Mouse (Mus musculus): Measurements from ENCODE around the gene Unc50. TPM values are rescaled to one million over a fixed set of nuclear protein-coding genes. Genes with fewer than 3 reads are reported as not detected.

Unc50 gene
- polyA plus RNA-seq, 1 experiment from 2014 or later, result 177 TPM

DNA sequence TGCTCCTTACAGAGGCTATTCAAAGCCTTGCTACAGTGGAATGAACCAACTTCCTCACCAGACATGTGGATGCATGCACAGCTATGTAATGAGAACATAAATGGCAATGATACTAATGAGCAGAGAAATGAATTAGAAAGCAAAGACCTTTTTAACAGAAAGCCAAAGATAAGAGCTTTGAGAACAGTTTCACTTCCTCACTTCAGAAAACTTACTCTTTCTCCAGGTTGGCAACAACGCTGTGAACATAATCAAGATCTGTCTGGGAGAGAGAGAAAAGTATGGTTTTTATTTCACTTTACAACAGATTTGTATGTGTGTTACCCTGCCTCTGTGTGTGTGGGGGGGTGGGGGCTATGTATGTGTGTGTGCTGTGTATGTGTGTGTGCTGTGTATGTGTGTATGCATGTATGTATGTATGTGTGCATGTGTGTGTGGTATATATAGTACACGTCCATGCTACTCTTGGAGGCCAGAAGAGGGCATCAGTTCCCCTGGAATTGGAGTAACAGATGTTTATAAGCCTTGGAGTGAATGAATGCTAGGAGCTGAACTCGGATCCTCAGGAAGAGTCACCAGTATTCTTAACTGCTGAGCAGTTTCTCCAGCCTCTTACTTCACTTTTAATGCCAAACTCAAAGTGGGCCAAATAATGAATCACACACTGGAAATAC, 36.5 kb downstream of the Unc50 start:
- H3K9ac ChIP-seq (replicated peaks; ENCODE audit: low read depth), result no peak overlapping the region
- no peaks in the 10 kb centered on the region for H3K9me3 ChIP-seq (ENCODE audit: low read length)
- 79% methylated on average over 3 of the region's 3 CpGs for WGBS
- H3K4me1 ChIP-seq (ENCODE audit: insufficient read depth, low read depth, low read length), result no peaks in the 10 kb centered on the region
- no peaks in the 10 kb centered on the region for H3K36me3 ChIP-seq (ENCODE audit: insufficient read depth, low read length)
- H3K27ac ChIP-seq (ENCODE audit: low read length), result no peak overlapping the region
- no peak overlapping the region for H3K4me2 ChIP-seq (replicated peaks; ENCODE audit: low read depth, low read length)
- no peaks in the 10 kb centered on the region for H3K27me3 ChIP-seq (replicated peaks; ENCODE audit: insufficient read depth, low read length)
- DNase-seq (ENCODE audit: low spot score) (no peak), ATAC-seq (no peak)
- no peak overlapping the region for H3K4me3 ChIP-seq (ENCODE audit: low read depth, low read length)
- TF ChIP-seq CTCF (IDR thresholded peaks at IDR 0.05) (peak; percentile 38), EP300 (IDR thresholded peaks at IDR 0.05) (no peak)

DNA sequence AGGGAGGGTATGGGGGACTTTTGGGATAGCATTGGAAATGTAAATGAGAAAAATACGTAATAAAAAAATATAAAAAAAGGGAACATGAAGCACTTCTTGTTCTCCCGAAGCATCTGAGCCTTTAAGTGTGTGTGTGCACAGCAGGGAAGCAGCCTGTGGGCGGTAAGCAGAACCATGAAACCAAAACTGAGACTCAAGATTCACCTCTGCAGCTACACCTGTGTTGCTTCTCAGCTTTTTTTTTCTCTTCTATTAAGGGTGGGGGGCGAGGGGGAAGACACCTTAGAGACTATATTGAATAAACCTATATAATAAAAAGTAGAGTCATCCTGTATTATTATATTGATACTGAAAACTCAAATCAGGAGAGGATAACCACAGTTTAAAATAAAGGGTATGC, 37.9 kb downstream of the Unc50 start:
- Histone ChIP-seq H3K4me1 (ENCODE audit: insufficient read depth, low read depth, low read length) (no peaks in the 10 kb centered on the region), H3K9ac (replicated peaks; ENCODE audit: low read depth) (no peak overlapping the region), H3K4me2 (replicated peaks; ENCODE audit: low read depth, low read length) (no peak overlapping the region), H3K9me3 (ENCODE audit: low read length) (no peaks in the 10 kb centered on the region), H3K4me3 (ENCODE audit: low read depth, low read length) (no peak overlapping the region), H3K36me3 (ENCODE audit: insufficient read depth, low read length) (no peaks in the 10 kb centered on the region), H3K27me3 (replicated peaks; ENCODE audit: insufficient read depth, low read length) (no peaks in the 10 kb centered on the region), H3K27ac (ENCODE audit: low read length) (no peak overlapping the region)
- ATAC-seq (no peak), DNase-seq (ENCODE audit: low spot score) (no peak)
- WGBS, result 86% methylated on average over 4 of the region's 4 CpGs
- no peak for TF ChIP-seq EP300 (IDR thresholded peaks at IDR 0.05)
- no peak for TF ChIP-seq CTCF (IDR thresholded peaks at IDR 0.05)

DNA sequence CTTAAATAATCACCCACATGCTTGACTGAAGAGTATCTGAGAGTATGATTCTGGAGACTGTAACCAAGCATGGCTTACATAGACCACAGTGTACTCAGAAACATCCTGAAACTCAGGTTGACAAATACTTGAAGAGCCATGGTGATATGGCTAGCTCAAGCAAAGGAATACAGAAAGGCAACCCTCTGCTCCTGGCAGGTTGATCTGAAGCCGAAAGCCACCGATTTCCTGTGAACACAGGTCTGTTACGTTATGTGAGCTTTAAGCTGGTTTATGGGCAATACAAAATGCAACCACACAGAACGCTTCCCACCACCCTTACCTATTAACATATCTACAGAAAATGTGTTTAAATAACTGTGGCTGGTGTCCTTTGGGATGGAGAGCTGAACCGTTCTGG, 39.1 kb downstream of the Unc50 start:
- peak; percentile 26; the same call in 1 of the 2 replicates for ATAC-seq
- WGBS, result 86% methylated on average over 5 of the region's 5 CpGs
- no peak overlapping the region for H3K27ac ChIP-seq (ENCODE audit: low read length)
- H3K4me2 ChIP-seq (replicated peaks; ENCODE audit: low read depth, low read length), result no peak overlapping the region
- no peak overlapping the region for H3K4me3 ChIP-seq (ENCODE audit: low read depth, low read length)
- no peaks in the 10 kb centered on the region for H3K4me1 ChIP-seq (ENCODE audit: insufficient read depth, low read depth, low read length)
- H3K36me3 ChIP-seq (ENCODE audit: insufficient read depth, low read length), result no peaks in the 10 kb centered on the region
- H3K9me3 ChIP-seq (ENCODE audit: low read length), result no peaks in the 10 kb centered on the region
- H3K9ac ChIP-seq (replicated peaks; ENCODE audit: low read depth), result no peak overlapping the region
- TF ChIP-seq CTCF (IDR thresholded peaks at IDR 0.05) (no peak), EP300 (IDR thresholded peaks at IDR 0.05) (no peak)
- H3K27me3 ChIP-seq (replicated peaks; ENCODE audit: insufficient read depth, low read length), result no peaks in the 10 kb centered on the region
- DNase-seq (ENCODE audit: low spot score), result no peak

DNA sequence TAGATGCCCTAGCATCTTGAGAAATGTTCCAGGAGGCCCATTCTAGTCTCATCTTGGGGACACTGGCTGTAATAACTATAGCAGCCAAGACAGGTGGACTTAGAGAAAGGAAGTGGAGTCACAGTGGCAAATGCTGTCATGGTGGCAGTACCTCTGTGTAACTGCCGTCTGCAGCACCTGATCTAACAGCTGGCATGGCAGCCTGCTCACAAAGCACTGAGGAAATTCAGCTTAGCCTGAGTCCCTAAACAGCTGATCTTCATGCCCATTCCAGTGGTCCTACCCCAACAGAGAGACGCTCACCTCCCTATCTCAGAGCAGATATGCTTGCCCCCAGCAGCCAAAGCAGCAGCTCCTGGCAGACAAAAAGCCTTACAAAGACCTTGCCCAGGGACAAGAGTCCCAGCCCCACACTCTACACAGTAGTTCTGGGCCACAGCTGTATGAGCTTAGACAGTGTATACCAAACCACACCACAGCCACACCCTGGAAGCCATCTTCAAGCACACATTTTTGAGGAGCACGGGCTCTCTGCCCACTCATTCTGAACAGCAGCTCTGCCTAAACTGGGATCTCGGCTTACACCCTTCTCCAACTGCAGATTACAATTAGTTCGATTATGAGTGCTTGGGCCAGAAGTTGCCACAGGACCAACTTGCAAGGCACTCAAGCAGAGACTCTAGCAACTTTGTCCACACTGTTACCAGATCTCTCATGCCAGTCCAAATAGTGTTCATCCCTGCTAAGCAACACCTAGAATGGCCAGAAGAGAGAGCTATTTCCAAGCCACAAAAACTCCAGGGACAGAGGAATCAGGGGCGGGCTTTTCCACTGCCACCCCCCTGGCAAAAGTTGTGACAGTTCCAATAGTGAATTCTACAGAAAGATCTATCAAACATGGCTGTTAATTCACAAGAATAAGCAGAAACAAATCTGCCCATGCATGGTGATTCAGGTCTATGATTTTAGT, 41.5 kb downstream of the Unc50 start:
- no peak overlapping the region for H3K9ac ChIP-seq (replicated peaks; ENCODE audit: low read depth)
- no peaks in the 10 kb centered on the region for H3K36me3 ChIP-seq (ENCODE audit: insufficient read depth, low read length)
- DNase-seq (ENCODE audit: low spot score) (peak; percentile 21), ATAC-seq (no peak)
- no peaks in the 10 kb centered on the region for H3K27me3 ChIP-seq (replicated peaks; ENCODE audit: insufficient read depth, low read length)
- no peak for TF ChIP-seq EP300 (IDR thresholded peaks at IDR 0.05)
- peak; percentile 60 for TF ChIP-seq CTCF (IDR thresholded peaks at IDR 0.05)
- no peak overlapping the region for H3K4me3 ChIP-seq (ENCODE audit: low read depth, low read length)
- H3K4me1 ChIP-seq (ENCODE audit: insufficient read depth, low read depth, low read length), result no peaks in the 10 kb centered on the region
- H3K27ac ChIP-seq (ENCODE audit: low read length), result no peak overlapping the region
- no peaks in the 10 kb centered on the region for H3K9me3 ChIP-seq (ENCODE audit: low read length)
- 77% methylated on average over 6 of the region's 6 CpGs for WGBS
- no peak overlapping the region for H3K4me2 ChIP-seq (replicated peaks; ENCODE audit: low read depth, low read length)

DNA sequence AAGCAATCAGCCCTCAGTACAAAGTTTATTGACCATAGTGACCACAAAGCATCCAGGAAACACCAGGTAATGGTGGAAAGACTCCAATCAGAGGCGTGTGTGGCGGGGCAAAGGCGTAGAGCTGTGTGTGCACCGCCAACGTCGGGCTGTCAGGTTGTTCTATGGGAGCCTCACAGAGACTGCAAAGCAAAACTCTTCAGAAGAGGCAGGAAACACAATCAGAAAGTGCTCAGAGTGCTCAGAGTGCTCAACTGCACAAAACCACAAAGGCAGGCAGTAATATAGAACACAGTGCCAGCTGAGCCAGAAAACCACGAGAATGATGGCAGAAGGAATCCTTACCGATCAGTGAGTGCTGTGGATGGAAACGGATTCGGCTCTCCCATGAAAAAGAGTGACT, 43.3 kb downstream of the Unc50 start:
- Histone ChIP-seq H3K4me2 (replicated peaks; ENCODE audit: low read depth, low read length) (no peak overlapping the region), H3K27ac (ENCODE audit: low read length) (no peak overlapping the region), H3K4me3 (ENCODE audit: low read depth, low read length) (no peak overlapping the region), H3K9ac (replicated peaks; ENCODE audit: low read depth) (no peak overlapping the region), H3K9me3 (ENCODE audit: low read length) (no peaks in the 10 kb centered on the region), H3K4me1 (ENCODE audit: insufficient read depth, low read depth, low read length) (no peaks in the 10 kb centered on the region), H3K36me3 (ENCODE audit: insufficient read depth, low read length) (no peaks in the 10 kb centered on the region), H3K27me3 (replicated peaks; ENCODE audit: insufficient read depth, low read length) (no peaks in the 10 kb centered on the region)
- WGBS, result 72% methylated on average over 10 of the region's 10 CpGs
- no peak for DNase-seq (ENCODE audit: low spot score)
- TF ChIP-seq CTCF (IDR thresholded peaks at IDR 0.05) (no peak), EP300 (IDR thresholded peaks at IDR 0.05) (no peak)
- ATAC-seq, result no peak

DNA sequence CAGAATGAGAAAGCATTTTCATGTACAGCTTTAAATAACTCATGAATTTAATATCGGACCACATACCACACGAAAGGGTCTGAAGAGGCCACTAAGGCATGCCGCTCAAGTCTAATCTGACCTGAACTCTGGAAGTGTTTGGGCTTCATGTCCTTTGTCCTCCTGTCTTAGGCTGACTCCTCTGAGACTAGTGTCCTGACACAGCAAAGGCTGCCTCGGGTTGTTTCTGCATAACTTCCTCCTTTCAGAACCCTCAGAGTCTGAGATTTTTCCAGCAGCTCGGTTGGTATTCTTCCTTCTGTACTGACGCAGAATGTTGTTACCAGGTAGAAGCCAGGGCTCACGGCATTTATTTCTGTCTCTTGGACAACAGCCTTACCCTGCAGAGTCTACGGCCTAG, 44.1 kb downstream of the Unc50 start:
- TF ChIP-seq CTCF (IDR thresholded peaks at IDR 0.05), result no peak
- TF ChIP-seq EP300 (IDR thresholded peaks at IDR 0.05), result no peak
- 60% methylated on average over 8 of the region's 8 CpGs for WGBS
- H3K36me3 ChIP-seq (ENCODE audit: insufficient read depth, low read length), result no peaks in the 10 kb centered on the region
- H3K4me1 ChIP-seq (ENCODE audit: insufficient read depth, low read depth, low read length), result no peaks in the 10 kb centered on the region
- no peak overlapping the region for H3K4me3 ChIP-seq (ENCODE audit: low read depth, low read length)
- no peak overlapping the region for H3K27ac ChIP-seq (ENCODE audit: low read length)
- no peaks in the 10 kb centered on the region for H3K9me3 ChIP-seq (ENCODE audit: low read length)
- ATAC-seq (no peak), DNase-seq (ENCODE audit: low spot score) (peak; percentile 27)
- H3K9ac ChIP-seq (replicated peaks; ENCODE audit: low read depth), result no peak overlapping the region
- H3K4me2 ChIP-seq (replicated peaks; ENCODE audit: low read depth, low read length), result no peak overlapping the region
- H3K27me3 ChIP-seq (replicated peaks; ENCODE audit: insufficient read depth, low read length), result no peaks in the 10 kb centered on the region

Measured in lung, postnatal 0 days (tissue).